Comparison of ENCODE assay signal across 8 mouse cellular contexts in genomic region chr8:109737237-109738048, GRCm38 (mm10). TPM values are rescaled to one million over a fixed set of nuclear protein-coding genes. Genes with fewer than 3 reads are reported as not detected.
DNase-seq lines count a peak whose midpoint lies in the region; ATAC-seq and TF ChIP-seq lines count a peak whose summit lies in the region.

Gene Atxn1l (minus strand): TSS chr8:109737739.

- under 1% methylated on average over 49 of the region's 59 CpGs for WGBS in forebrain, embryonic 13.5 days
- under 1% methylated on average over 59 of the region's 59 CpGs for WGBS in large intestine, adult 2 months
- WGBS in liver, postnatal 0 days (ENCODE audit: insufficient replicate concordance): under 1% methylated on average over 56 of the region's 59 CpGs
- under 1% methylated on average over 51 of the region's 59 CpGs for WGBS in neural tube, embryonic 14.5 days

- H3K4me2 ChIP-seq in forebrain, embryonic 13.5 days: peak within 1 kb of the TSS; percentile 95
- H3K4me2 ChIP-seq in liver, postnatal 0 days (ENCODE audit: low read depth, low read length): peak within 1 kb of the TSS; percentile 89
- peak within 1 kb of the TSS; percentile 76 for H3K4me2 ChIP-seq in neural tube, embryonic 14.5 days (ENCODE audit: low read depth, low read length)

- ATAC-seq in forebrain, embryonic 13.5 days: peak; percentile 86
- ATAC-seq in liver, postnatal 0 days: peak; percentile 95
- peak; percentile 86 for ATAC-seq in neural tube, embryonic 14.5 days (ENCODE audit: low read depth)

- peak within 1 kb of the TSS; percentile 89 for H3K4me3 ChIP-seq in E14TG2a.4 (replicated peaks; ENCODE audit: low read length)
- H3K4me3 ChIP-seq in forebrain, embryonic 13.5 days: peak within 1 kb of the TSS; percentile 98
- H3K4me3 ChIP-seq in liver, postnatal 0 days (ENCODE audit: low read depth, low read length): peak within 1 kb of the TSS; percentile 99
- peak within 1 kb of the TSS; percentile 99 for H3K4me3 ChIP-seq in neural tube, embryonic 14.5 days (ENCODE audit: low read depth, low read length)

- H3K9me3 ChIP-seq in E14TG2a.4 (ENCODE audit: low read length): peaks cover 14% of the 10 kb centered on the region
- no peaks in the 10 kb centered on the region for H3K9me3 ChIP-seq in forebrain, embryonic 13.5 days (replicated peaks)
- no peaks in the 10 kb centered on the region for H3K9me3 ChIP-seq in liver, postnatal 0 days (ENCODE audit: low read length)
- H3K9me3 ChIP-seq in neural tube, embryonic 14.5 days (ENCODE audit: control insufficient read depth, low read length): no peaks in the 10 kb centered on the region

- peaks cover 23% of the 10 kb centered on the region for H3K4me1 ChIP-seq in E14TG2a.4 (replicated peaks; ENCODE audit: low read depth, low read length)
- H3K4me1 ChIP-seq in forebrain, embryonic 13.5 days: peaks cover 15% of the 10 kb centered on the region
- peaks cover 10% of the 10 kb centered on the region for H3K4me1 ChIP-seq in liver, postnatal 0 days (ENCODE audit: insufficient read depth)
- peaks cover 9% of the 10 kb centered on the region; the same call in 1 of the 2 replicates for H3K4me1 ChIP-seq in neural tube, embryonic 14.5 days (ENCODE audit: control insufficient read depth, insufficient read depth, low read length)

- H3K27ac ChIP-seq in forebrain, embryonic 13.5 days: peak within 1 kb of the TSS; percentile 44; the same call in 1 of the 2 replicates
- peak within 1 kb of the TSS; percentile 73 for H3K27ac ChIP-seq in liver, postnatal 0 days (ENCODE audit: low read depth)
- H3K27ac ChIP-seq in neural tube, embryonic 14.5 days (ENCODE audit: low read depth, low read length): peak within 1 kb of the TSS; percentile 64

- no peaks in the 10 kb centered on the region for H3K27me3 ChIP-seq in E14TG2a.4 (ENCODE audit: insufficient read depth, low read length)
- no peaks in the 10 kb centered on the region for H3K27me3 ChIP-seq in forebrain, embryonic 13.5 days
- H3K27me3 ChIP-seq in liver, postnatal 0 days (ENCODE audit: insufficient read depth, low read length): no peaks in the 10 kb centered on the region
- no peaks in the 10 kb centered on the region for H3K27me3 ChIP-seq in neural tube, embryonic 14.5 days (ENCODE audit: control insufficient read depth, insufficient read depth, low read length)

- intact Hi-C loops in heart, postnatal 10 days (cut with DNase I): no loop called here

- DNase-seq in c-Kit-positive CD71-positive TER-119-positive erythroid progenitor cells, embryonic 14.5 days (ENCODE audit: low spot score): peak; percentile 85
- peak; percentile 84 to 94 for DNase-seq in heart, postnatal 10 days
- peak; percentile 33 for DNase-seq in large intestine, adult 2 months (ENCODE audit: low read depth, low spot score)
- peak; percentile 95 for DNase-seq in liver, postnatal 0 days
- DNase-seq in testis, postnatal 10 days (ENCODE audit: low spot score): peak; percentile 96

- TF ChIP-seq CTCF in E14TG2a.4 (conservative IDR thresholded peaks at IDR 0.05; ENCODE audit: low read length): peak; percentile 32
- TF ChIP-seq CTCF in liver, postnatal 0 days (IDR thresholded peaks at IDR 0.05; ENCODE audit: low read depth): peak; percentile 78

- H3K9ac ChIP-seq in forebrain, embryonic 13.5 days: peak within 1 kb of the TSS; percentile 99
- H3K9ac ChIP-seq in liver, postnatal 0 days (replicated peaks): peak within 1 kb of the TSS; percentile 96
- peak within 1 kb of the TSS; percentile 94 for H3K9ac ChIP-seq in neural tube, embryonic 14.5 days (replicated peaks; ENCODE audit: low read depth, low read length)

- peaks cover 20% of the 10 kb centered on the region for H3K36me3 ChIP-seq in E14TG2a.4 (ENCODE audit: insufficient read depth, low read length)
- peaks cover 25% of the 10 kb centered on the region for H3K36me3 ChIP-seq in forebrain, embryonic 13.5 days (ENCODE audit: poor library complexity, severe bottlenecking)
- H3K36me3 ChIP-seq in liver, postnatal 0 days (replicated peaks; ENCODE audit: insufficient read depth, low read length): peaks cover 11% of the 10 kb centered on the region
- H3K36me3 ChIP-seq in neural tube, embryonic 14.5 days (ENCODE audit: control insufficient read depth, insufficient read depth, low read length): peaks cover 9% of the 10 kb centered on the region

- TF ChIP-seq EP300 in liver, postnatal 0 days (IDR thresholded peaks at IDR 0.05; ENCODE audit: low read depth): no peak

RNA-seq across cellular contexts. Expression of gene Atxn1l, which starts in this region (rescaled TPM):
- polyA plus RNA-seq in forebrain, embryonic 13.5 days (2015; fragmentation: Nextera tagmentation; extraction: Ambion mirVana): 4.0 and 4.6 TPM in 2 replicates
- total RNA-seq in heart, postnatal 10 days (2021): 10 to 100 TPM; 34.7 to 36.7 TPM
- polyA plus RNA-seq in large intestine, adult 2 months (2012; rRNA removed): 5.5 and 8.6 TPM in 2 replicates
- 1.7 and 1.8 TPM in 2 replicates for polyA plus RNA-seq in liver, postnatal 0 days (2015; fragmentation: Nextera tagmentation; extraction: Ambion mirVana)
- 3.7 and 4.0 TPM in 2 replicates for polyA plus RNA-seq in neural tube, embryonic 14.5 days (2014; fragmentation: Nextera tagmentation; extraction: Ambion mirVana)

Comparison
In these comparisons a context has a peak if more than half of its experiments do, and no peak if none do; other contexts are left out.
1. Peak in every context shown above with its lines: DNase-seq, ATAC-seq, H3K4me3 ChIP-seq and H3K27ac ChIP-seq.
2. DNase-seq: peak in every context shown above with its lines; median percentile 96 in testis, postnatal 10 days; 95 in liver, postnatal 0 days; 89 in heart, postnatal 10 days; 85 in c-Kit-positive CD71-positive TER-119-positive erythroid progenitor cells, embryonic 14.5 days; 33 in large intestine, adult 2 months.